Mouse (Mus musculus) heart, embryonic 15.5 days (tissue): ENCODE results near the gene Pip5k1a. TPM values are rescaled to one million over a fixed set of nuclear protein-coding genes. Genes with fewer than 3 reads are reported as not detected.
A peak's percentile ranks its signal among the peaks of the same experiment; 100 is the strongest.

Experiments
- ATAC-seq: fragments of 200-750 bp; cut with Nextera tagmentation; replicated peaks from 2 replicates; pipeline ENCODE4 v1.8.0; 2017; ENCODE audit warnings: low read depth, moderate TSS enrichment; ENCODE audit not compliant: insufficient number of reproducible peaks, insufficient read depth, low FRiP score
- H3K27ac ChIP-seq: fragments of 300-500 bp; sonication (generic); 2 replicates; pipeline ENCODE4 v1.5.1; 2015; ENCODE audit warnings: mild to moderate bottlenecking, inconsistent platforms
- H3K27me3 ChIP-seq: fragments of 300-500 bp; sonication (generic); 2 replicates; pipeline ENCODE4 v1.6.1; 2015; ENCODE audit warnings: inconsistent platforms
- H3K36me3 ChIP-seq: fragments of 300-500 bp; sonication (generic); 2 replicates; pipeline ENCODE4 v1.6.1; 2015; ENCODE audit warnings: mild to moderate bottlenecking, inconsistent platforms
- H3K4me1 ChIP-seq: fragments of 300-500 bp; sonication (generic); replicated peaks from 2 replicates; pipeline ENCODE4 v1.6.1; 2015; ENCODE audit warnings: inconsistent platforms
- H3K4me2 ChIP-seq: fragments of 300-500 bp; sonication (generic); 2 replicates; pipeline ENCODE4 v1.6.1; 2015; ENCODE audit warnings: inconsistent platforms, mild to moderate bottlenecking, moderate library complexity
- H3K4me3 ChIP-seq: fragments of 300-500 bp; sonication (generic); 2 replicates; pipeline ENCODE4 v1.5.1; 2015; ENCODE audit warnings: mild to moderate bottlenecking, inconsistent platforms
- H3K9ac ChIP-seq: fragments of 300-500 bp; sonication (generic); 2 replicates; pipeline ENCODE4 v1.6.1; 2015; ENCODE audit warnings: mild to moderate bottlenecking, inconsistent platforms
- H3K9me3 ChIP-seq: fragments of 300-500 bp; sonication (generic); replicated peaks from 2 replicates; pipeline ENCODE4 v1.6.1; 2016; ENCODE audit warnings: inconsistent platforms
- WGBS: fragments of 180-500 bp; shearing (Covaris S2); methylation state at CpG from one replicate; pipeline ENCODE4 v1.1.7; 2015; ENCODE audit warnings: mixed read lengths; 5-methylcytosine and 5-hydroxymethylcytosine counted together
- polyA plus RNA-seq: library from polyadenylated mRNA; unstranded; fragments of >200 nt; fragmentation: Nextera tagmentation; extraction: Ambion mirVana; gene quantifications from 2 replicates; pipeline ENCODE4 v1.2.1, GENCODE M21; 2015

Pip5k1a gene
- polyA plus RNA-seq, 1 experiment from 2014 or later = 14.1 TPM

GRCm38 (mm10) chr3:95066095-95066494 lies 40.6 kb downstream of the Pip5k1a start:
- Histone ChIP-seq H3K27ac (no peak overlapping the region), H3K4me3 (no peak overlapping the region), H3K27me3 (no peaks in the 10 kb centered on the region), H3K4me2 (no peak overlapping the region), H3K9me3 (no peaks in the 10 kb centered on the region), H3K4me1 (peaks cover 3% of the 10 kb centered on the region; the same call in 1 of the 2 replicates), H3K9ac (no peak overlapping the region), H3K36me3 (peaks cover 91% of the 10 kb centered on the region)
- no peak for ATAC-seq
- 82% methylated on average over 6 of the region's 6 CpGs for WGBS

GRCm38 (mm10) chr3:95065553-95065952 lies 41.2 kb downstream of the Pip5k1a start:
- Histone ChIP-seq H3K27me3 (no peaks in the 10 kb centered on the region), H3K4me2 (no peak overlapping the region), H3K36me3 (peaks cover 91% of the 10 kb centered on the region), H3K4me1 (peaks cover 3% of the 10 kb centered on the region; the same call in 1 of the 2 replicates), H3K27ac (no peak overlapping the region), H3K4me3 (no peak overlapping the region), H3K9ac (no peak overlapping the region), H3K9me3 (no peaks in the 10 kb centered on the region)
- 82% methylated on average over 1 of the region's 1 CpGs for WGBS
- ATAC-seq = no peak

GRCm38 (mm10) chr3:95063741-95064140 lies 43.0 kb downstream of the Pip5k1a start:
- H3K4me2 ChIP-seq = no peak overlapping the region
- no peak overlapping the region for H3K4me3 ChIP-seq
- ATAC-seq = no peak
- no peak overlapping the region for H3K27ac ChIP-seq
- H3K4me1 ChIP-seq = peaks cover 3% of the 10 kb centered on the region; the same call in 1 of the 2 replicates
- peaks cover 93% of the 10 kb centered on the region for H3K36me3 ChIP-seq
- H3K27me3 ChIP-seq = no peaks in the 10 kb centered on the region
- 95% methylated on average over 4 of the region's 4 CpGs for WGBS
- no peak overlapping the region for H3K9ac ChIP-seq
- no peaks in the 10 kb centered on the region for H3K9me3 ChIP-seq

- Histone ChIP-seq H3K27me3 (no peaks in the 10 kb centered on the region), H3K4me3 (no peak overlapping the region), H3K4me1 (peaks cover 29% of the 10 kb centered on the region), H3K9me3 (no peaks in the 10 kb centered on the region), H3K4me2 (no peak overlapping the region), H3K27ac (no peak overlapping the region), H3K9ac (no peak overlapping the region), H3K36me3 (peaks cover 45% of the 10 kb centered on the region)
- no peak for ATAC-seq
- 79% methylated on average over 8 of the region's 8 CpGs for WGBS
Observed at GRCm38 (mm10) chr3:95058078-95058477, 48.7 kb downstream of the Pip5k1a start.

GRCm38 (mm10) chr3:95056275-95056674 lies 50.5 kb downstream of the Pip5k1a start:
- H3K27me3 ChIP-seq = no peaks in the 10 kb centered on the region
- no peak overlapping the region for H3K9ac ChIP-seq
- no peaks in the 10 kb centered on the region for H3K9me3 ChIP-seq
- H3K36me3 ChIP-seq = peaks cover 28% of the 10 kb centered on the region
- ATAC-seq = no peak; the same call in 1 of the 2 replicates
- H3K27ac ChIP-seq = peak overlapping the region; percentile 38; the same call in 1 of the 2 replicates
- no peak overlapping the region for H3K4me2 ChIP-seq
- WGBS = 61% methylated on average over 7 of the region's 7 CpGs
- peaks cover 30% of the 10 kb centered on the region for H3K4me1 ChIP-seq
- no peak overlapping the region for H3K4me3 ChIP-seq

GRCm38 (mm10) chr3:95054481-95055260 lies 52.1 kb downstream of the Pip5k1a start:
- Histone ChIP-seq H3K9me3 (no peaks in the 10 kb centered on the region), H3K27me3 (no peaks in the 10 kb centered on the region), H3K27ac (peak overlapping the region; percentile 86), H3K4me1 (peaks cover 30% of the 10 kb centered on the region), H3K9ac (no peak overlapping the region), H3K36me3 (peaks cover 12% of the 10 kb centered on the region), H3K4me2 (peak overlapping the region; percentile 28), H3K4me3 (no peak overlapping the region)
- WGBS = 8% methylated on average over 10 of the region's 10 CpGs
- ATAC-seq = peak; percentile 71

GRCm38 (mm10) chr3:95053701-95054100 lies 53.0 kb downstream of the Pip5k1a start:
- ATAC-seq = no peak
- peak overlapping the region; percentile 49; the same call in 1 of the 2 replicates for H3K27ac ChIP-seq
- no peak overlapping the region for H3K4me2 ChIP-seq
- no peaks in the 10 kb centered on the region for H3K9me3 ChIP-seq
- no peak overlapping the region for H3K9ac ChIP-seq
- H3K4me3 ChIP-seq = no peak overlapping the region
- H3K27me3 ChIP-seq = no peaks in the 10 kb centered on the region
- peaks cover 30% of the 10 kb centered on the region for H3K4me1 ChIP-seq
- H3K36me3 ChIP-seq = peaks cover 2% of the 10 kb centered on the region
- WGBS = 39% methylated on average over 3 of the region's 3 CpGs

GRCm38 (mm10) chr3:95052959-95053358 lies 53.8 kb downstream of the Pip5k1a start:
- no peaks in the 10 kb centered on the region for H3K27me3 ChIP-seq
- H3K4me1 ChIP-seq = peaks cover 30% of the 10 kb centered on the region
- no peak for ATAC-seq
- no peak overlapping the region for H3K4me3 ChIP-seq
- H3K9me3 ChIP-seq = no peaks in the 10 kb centered on the region
- no peaks in the 10 kb centered on the region; the same call in 1 of the 2 replicates for H3K36me3 ChIP-seq
- H3K27ac ChIP-seq = no peak overlapping the region
- H3K4me2 ChIP-seq = no peak overlapping the region
- WGBS = 39% methylated on average over 1 of the region's 1 CpGs
- H3K9ac ChIP-seq = no peak overlapping the region

GRCm38 (mm10) chr3:95047914-95048313 lies 58.8 kb downstream of the Pip5k1a start:
- WGBS = 65% methylated on average over 3 of the region's 3 CpGs

GRCm38 (mm10) chr3:95046462-95047057 lies 60.2 kb downstream of the Pip5k1a start:
- WGBS = 66% methylated on average over 11 of the region's 11 CpGs
- Histone ChIP-seq H3K4me2 (no peak overlapping the region), H3K9ac (no peak overlapping the region), H3K27me3 (no peaks in the 10 kb centered on the region), H3K9me3 (no peaks in the 10 kb centered on the region), H3K36me3 (no peaks in the 10 kb centered on the region), H3K4me1 (peaks cover 7% of the 10 kb centered on the region), H3K4me3 (no peak overlapping the region), H3K27ac (no peak overlapping the region)
- ATAC-seq = no peak

More at GRCm38 (mm10) chr3:95047914-95048313, 58.8 kb downstream of the Pip5k1a start:
- Histone ChIP-seq H3K4me2 (no peak overlapping the region), H3K27me3 (no peaks in the 10 kb centered on the region), H3K4me1 (peaks cover under 1% of the 10 kb centered on the region; the same call in 1 of the 2 replicates), H3K36me3 (no peaks in the 10 kb centered on the region), H3K9ac (no peak overlapping the region), H3K9me3 (no peaks in the 10 kb centered on the region), H3K4me3 (no peak overlapping the region), H3K27ac (no peak overlapping the region)
- no peak for ATAC-seq

- Histone ChIP-seq H3K4me2 (peak overlapping the region; percentile 60; the same call in 1 of the 2 replicates), H3K9me3 (no peaks in the 10 kb centered on the region), H3K27me3 (no peaks in the 10 kb centered on the region), H3K4me3 (no peak overlapping the region), H3K4me1 (peaks cover 12% of the 10 kb centered on the region), H3K27ac (no peak overlapping the region), H3K36me3 (peaks cover 5% of the 10 kb centered on the region; the same call in 1 of the 2 replicates), H3K9ac (no peak overlapping the region)
- ATAC-seq = no peak
- 64% methylated on average over 6 of the region's 6 CpGs for WGBS
Observed at GRCm38 (mm10) chr3:95043251-95043650, 63.5 kb downstream of the Pip5k1a start.
